Mouse (Mus musculus): Measurements from ENCODE around the gene Slc25a36. TPM values are rescaled to one million over a fixed set of nuclear protein-coding genes. Genes with fewer than 3 reads are reported as not detected.

Gene Slc25a36
- polyA plus RNA-seq (2012; rRNA removed), result 7.1 and 7.9 TPM in 2 replicates

DNA sequence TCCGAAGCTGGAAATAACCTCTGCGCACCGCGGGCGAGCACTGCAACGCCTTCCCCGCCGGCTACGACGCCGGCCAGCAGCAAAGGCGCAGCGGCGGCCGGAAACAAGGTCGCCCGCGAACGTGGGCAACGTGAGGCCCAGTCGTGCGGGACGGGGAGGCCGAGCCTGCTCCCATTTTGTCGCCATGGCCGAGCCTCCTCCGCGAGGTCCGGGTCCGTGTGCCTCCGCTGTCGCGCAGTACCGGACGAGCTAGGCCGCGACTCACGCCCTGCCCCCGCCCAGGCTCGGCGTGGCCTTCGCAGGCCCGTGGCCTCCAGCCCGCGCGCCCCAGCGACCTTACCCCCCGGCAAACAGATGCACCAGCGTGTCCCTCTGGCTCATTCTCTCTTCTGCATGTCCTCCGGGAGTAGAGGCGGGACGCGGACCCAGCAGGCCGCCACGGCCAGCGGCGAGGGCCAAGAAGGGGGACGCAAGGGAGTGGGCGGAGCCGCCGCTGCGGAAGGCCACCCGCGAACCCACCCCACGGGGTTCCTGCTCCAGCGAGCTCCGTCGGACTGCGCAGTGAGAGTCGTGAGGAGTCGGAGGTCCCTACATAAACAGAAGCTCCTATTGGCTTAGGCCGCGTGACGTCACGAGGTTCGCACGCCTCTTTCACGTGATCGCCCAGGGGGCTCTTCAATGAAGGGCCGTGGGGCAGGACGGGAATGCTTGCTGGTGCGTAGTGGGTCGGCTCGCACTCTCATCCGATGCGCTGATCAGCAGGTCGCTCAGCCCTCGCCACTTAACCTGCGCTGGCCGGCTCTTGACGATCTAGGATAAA lies at the start of gene Slc25a36:
Gene Slc25a36 (minus strand): TSS at position 587 of the 820 bp plus-strand sequence.

Other genes starting within 250 kb of the Slc25a36 start
- 3.3 and 4.0 TPM in 2 replicates for gene Pxylp1, start 218.5 kb downstream of the Slc25a36 start, polyA plus RNA-seq (2012; rRNA removed)
- 0.50 and 0.78 TPM in 2 replicates for gene Spsb4, start 92.3 kb downstream of the Slc25a36 start, polyA plus RNA-seq (2012; rRNA removed)